Mouse (Mus musculus) frontal cortex, adult 2 months (tissue): ENCODE measurements around the gene Tmem185b. TPM values are rescaled to one million over a fixed set of nuclear protein-coding genes. Genes with fewer than 3 reads are reported as not detected.

Experiments used
- DNase-seq, 2 experiments: peaks; one replicate each; pipeline ENCODE4 v3.0.0; 2022; ENCODE audit warnings: low spot score in 1 of 2; ENCODE audit errors: extremely low spot score in 1 of 2
- polyA plus RNA-seq: library from polyadenylated mRNA; depleted of rRNA; stranded (reverse); fragments of >200 nt; gene quantifications from 2 replicates; pipeline ENCODE4 v1.2.3, GENCODE M21; 2012; rRNA removed

Gene Tmem185b
- 11.7 and 12.8 TPM in 2 replicates for polyA plus RNA-seq

DNA sequence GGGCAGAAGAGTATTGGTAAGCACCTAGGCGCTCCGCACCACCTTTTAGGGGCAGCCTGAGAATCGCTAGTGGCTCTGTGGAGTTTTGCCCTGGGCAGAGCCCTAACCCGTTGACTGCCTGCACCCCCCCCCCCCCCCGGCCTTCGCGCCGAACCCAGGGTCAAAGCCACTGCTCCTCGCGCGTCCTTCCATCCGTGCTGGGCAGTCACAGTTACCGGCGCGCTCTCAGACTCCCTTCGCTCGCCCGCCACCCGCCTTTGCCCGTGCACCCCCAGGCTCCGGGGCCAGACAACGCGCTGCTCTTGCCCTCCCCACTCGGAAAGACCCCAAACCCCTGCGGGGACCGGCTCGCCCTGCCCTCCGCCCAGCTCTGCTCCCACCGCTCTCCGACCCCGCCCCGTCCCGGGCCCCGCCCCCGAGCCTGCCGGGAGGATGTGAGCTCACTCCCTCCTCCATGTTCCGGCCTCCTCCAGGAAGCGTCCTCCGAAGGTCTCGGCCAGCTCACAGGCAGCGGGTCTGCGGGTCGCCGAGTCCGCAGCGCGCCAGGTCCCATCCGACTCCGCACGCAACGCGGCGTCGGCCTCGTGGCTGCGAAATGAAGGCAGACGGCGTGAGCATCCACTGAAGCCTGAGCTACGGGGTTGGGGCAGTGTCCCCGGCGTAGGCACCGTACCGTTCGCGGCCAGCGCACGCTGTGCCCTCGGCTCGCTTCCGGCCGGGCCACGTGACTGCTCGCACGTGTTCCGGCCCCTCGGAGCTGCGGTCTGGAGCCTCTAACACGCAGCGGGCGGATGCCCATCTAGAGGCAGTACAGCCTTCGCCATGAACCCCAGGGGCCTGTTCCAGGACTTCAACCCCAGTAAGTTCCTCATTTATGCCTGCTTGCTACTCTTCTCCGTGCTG, at the start of gene Tmem185b:
Gene Tmem185b (plus strand): TSS at position 472 of the 903 bp plus-strand sequence.
- DNase-seq = peak; percentile 50 to 86

DNA sequence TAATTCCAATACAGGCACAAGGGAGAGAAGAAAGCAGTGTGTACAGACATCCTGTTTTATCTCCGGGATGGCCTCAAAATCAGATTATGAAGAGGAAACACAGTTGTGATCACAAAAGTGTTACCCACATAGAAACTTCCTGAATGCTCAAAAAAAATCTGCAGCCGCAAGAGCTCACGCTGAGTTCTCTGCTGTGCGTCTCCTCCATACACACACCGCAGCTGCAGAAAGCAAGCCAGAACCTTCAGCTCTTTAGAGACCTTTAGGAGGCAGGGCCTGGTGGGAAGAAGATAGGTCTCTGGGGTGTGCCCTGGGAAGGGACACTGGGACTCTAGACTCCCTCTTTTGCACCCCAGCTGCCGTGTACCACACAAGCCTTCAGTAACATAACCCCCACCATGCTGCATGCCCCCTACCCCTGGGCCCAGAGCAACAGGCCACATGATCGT, 49.0 kb upstream of the Tmem185b start:
- no peak for DNase-seq

DNA sequence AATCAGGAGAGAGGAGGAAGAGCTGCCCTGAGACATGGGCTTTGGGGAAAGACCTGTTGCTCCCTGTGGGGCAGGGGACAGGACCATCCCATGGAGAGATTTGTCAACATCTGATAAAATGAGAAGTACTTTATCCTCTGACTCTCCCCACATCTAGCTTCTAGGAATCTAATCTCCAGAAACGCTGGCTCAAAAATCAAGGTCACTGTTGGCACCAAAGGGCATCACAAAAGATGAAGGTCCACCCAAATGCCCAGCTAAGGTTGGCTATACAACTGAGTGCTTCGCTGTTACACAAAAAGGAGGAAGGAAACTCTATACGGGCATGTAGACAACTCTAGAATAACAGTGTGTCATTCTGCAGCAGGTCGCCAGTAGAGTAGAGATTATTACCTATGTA, 46.3 kb upstream of the Tmem185b start:
- DNase-seq = no peak

GRCm38 (mm10) chr1:119480678-119481077, 45.3 kb upstream of the Tmem185b start:
- DNase-seq = no peak

- no peak for DNase-seq
These were observed 44.6 kb upstream of the Tmem185b start for GRCm38 (mm10) chr1:119481205-119481932.

- peak in 1 of 2 experiments; percentile 19 for DNase-seq
These were observed 43.1 kb upstream of the Tmem185b start for GRCm38 (mm10) chr1:119482891-119483290.

DNA sequence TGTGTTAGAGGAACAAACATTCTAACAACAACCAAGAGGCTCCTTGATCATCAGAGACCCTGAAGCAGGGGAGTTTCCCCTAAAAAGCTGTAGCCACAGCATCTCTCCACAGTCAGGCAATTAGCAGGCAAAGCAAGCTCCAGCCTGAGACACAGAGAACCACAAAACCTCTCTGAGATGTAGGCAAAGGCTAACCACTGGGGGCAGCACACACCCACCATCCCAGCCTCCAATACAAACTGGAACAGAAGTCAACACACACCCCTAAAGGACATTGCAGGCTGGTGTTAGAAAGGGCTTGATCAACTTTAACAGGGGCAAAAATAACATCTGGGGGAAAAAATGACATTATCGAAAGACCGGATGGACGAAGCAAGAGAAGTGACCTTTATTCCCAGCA, 41.5 kb upstream of the Tmem185b start:
- peak in 1 of 2 experiments; percentile 45 for DNase-seq

DNA sequence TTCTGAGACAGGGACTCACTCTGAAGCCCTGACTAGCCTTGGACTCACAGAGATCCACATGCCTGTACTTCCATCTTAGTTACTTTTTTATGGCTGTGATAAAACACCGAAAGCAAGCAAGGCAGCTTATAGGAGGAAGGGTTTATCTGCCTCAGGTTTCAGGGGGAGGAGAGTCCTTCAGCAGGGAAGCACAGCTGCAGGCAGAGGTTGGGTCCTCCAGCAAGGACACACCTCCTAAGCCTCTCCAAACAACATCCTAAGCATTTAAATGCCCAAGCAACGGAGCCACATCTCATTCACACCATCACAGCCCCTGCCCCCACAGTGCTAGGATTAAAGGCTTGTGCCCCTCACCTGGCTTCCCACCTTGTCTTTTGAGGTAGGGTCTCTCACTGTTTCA, 40.1 kb upstream of the Tmem185b start:
- no peak for DNase-seq

- DNase-seq = no peak
These were observed 37.9 kb upstream of the Tmem185b start for GRCm38 (mm10) chr1:119487917-119488590.

GRCm38 (mm10) chr1:119490765-119491164, 35.2 kb upstream of the Tmem185b start:
- DNase-seq = no peak

- no peak for DNase-seq
These were observed 33.9 kb upstream of the Tmem185b start for GRCm38 (mm10) chr1:119492097-119492496.

GRCm38 (mm10) chr1:119492505-119492904, 33.5 kb upstream of the Tmem185b start:
- DNase-seq = no peak

GRCm38 (mm10) chr1:119494024-119494711, 31.8 kb upstream of the Tmem185b start:
- DNase-seq = no peak

- DNase-seq = no peak
These were observed 31.1 kb upstream of the Tmem185b start for GRCm38 (mm10) chr1:119494712-119495395.

DNA sequence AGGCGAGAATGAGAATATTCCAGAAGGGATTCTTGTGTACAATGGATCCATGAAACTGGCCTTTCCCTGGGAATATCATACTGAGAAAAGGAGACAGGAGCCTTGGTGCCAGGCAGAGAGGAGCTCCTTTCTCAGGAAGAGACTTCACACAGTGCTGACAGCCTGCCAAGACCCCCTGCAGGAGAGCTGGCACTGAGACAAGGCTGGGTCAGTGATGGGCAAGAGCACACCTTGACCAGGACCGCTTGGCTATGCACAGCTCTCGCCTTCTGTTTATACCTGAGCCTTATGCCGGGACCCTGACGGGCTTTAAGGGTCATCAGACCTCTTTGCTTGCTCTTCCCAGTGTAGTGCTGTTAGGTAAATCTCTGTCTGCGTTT, 30.6 kb upstream of the Tmem185b start:
- DNase-seq = no peak

DNA sequence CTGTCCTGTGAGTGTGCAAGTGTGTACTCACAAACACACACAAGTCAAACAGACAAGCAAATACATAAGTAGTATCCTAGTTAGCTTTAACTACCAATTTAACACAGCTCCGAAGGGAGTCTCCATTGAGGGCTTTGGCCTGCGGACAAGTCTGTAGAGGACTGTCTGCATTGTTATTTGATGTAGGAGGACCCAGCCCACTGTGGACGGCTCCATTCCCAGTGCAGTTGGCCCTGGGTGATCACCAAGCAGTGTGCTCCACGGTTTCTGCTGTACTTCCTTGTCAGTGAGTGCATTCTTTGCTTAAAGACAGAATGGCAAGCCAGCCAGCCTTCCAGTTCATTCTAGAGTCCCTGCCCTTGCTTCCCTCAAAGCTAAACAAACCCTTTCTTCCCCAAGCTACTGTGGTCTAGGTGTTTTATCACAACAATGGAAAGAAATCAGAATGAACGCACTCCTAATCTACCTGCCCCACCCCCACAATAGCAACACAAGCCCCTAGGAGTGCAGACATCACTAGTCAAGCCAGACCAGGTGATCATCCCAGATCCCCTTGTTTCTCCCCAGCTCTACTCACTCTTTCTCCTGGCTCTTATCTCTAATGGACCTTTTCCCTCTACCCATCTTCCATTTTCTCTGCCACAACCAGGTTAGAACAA, 28.5 kb upstream of the Tmem185b start:
- no peak for DNase-seq

GRCm38 (mm10) chr1:119498536-119499231, 27.3 kb upstream of the Tmem185b start:
- no peak for DNase-seq

GRCm38 (mm10) chr1:119499456-119499855, 26.5 kb upstream of the Tmem185b start:
- no peak for DNase-seq

- DNase-seq = no peak
These were observed 24.1 kb upstream of the Tmem185b start for GRCm38 (mm10) chr1:119501881-119502280.
